Mouse (Mus musculus) cortical plate, adult 2 months (tissue): Measurements from ENCODE around the gene Ap4e1. TPM values are rescaled to one million over a fixed set of nuclear protein-coding genes. Genes with fewer than 3 reads are reported as not detected.

ENCODE experiments used
- H3K27ac ChIP-seq: fragments of 200-500 bp; 2 replicates; pipeline ENCODE4 v1.5.1; 2012; ENCODE audit warnings: low read length, control low read depth, inconsistent platforms; ENCODE audit not compliant: insufficient read depth
- H3K4me1 ChIP-seq: fragments of 200-500 bp; 2 replicates; pipeline ENCODE4 v1.6.1; 2011; ENCODE audit warnings: low read length; ENCODE audit not compliant: control insufficient read depth, insufficient read depth
- H3K4me3 ChIP-seq: fragments of 200-500 bp; 2 replicates; pipeline ENCODE4 v1.5.1; 2011; ENCODE audit warnings: mild to moderate bottlenecking, low read length, control low read depth; ENCODE audit not compliant: insufficient read depth
- CTCF ChIP-seq: fragments of 200-500 bp; IDR thresholded peaks from 2 replicates; pipeline ENCODE4 v1.5.1; 2011; ENCODE audit warnings: mild to moderate bottlenecking, control low read depth, low read length; ENCODE audit not compliant: insufficient read depth; ENCODE audit errors: extremely low read depth
- POLR2A ChIP-seq: fragments of 200-500 bp; IDR thresholded peaks from 2 replicates; pipeline ENCODE4 v1.6.1; 2011; ENCODE audit warnings: mild to moderate bottlenecking, low read length, control low read depth; ENCODE audit not compliant: insufficient read depth; ENCODE audit errors: extremely low read depth
- polyA plus RNA-seq: library from polyadenylated mRNA; depleted of rRNA; stranded (reverse); fragments of >200 nt; gene quantifications from 2 replicates; pipeline ENCODE4 v1.2.3, GENCODE M21; 2012

The Ap4e1 gene
- polyA plus RNA-seq, 1 experiment = 7.4 TPM

DNA sequence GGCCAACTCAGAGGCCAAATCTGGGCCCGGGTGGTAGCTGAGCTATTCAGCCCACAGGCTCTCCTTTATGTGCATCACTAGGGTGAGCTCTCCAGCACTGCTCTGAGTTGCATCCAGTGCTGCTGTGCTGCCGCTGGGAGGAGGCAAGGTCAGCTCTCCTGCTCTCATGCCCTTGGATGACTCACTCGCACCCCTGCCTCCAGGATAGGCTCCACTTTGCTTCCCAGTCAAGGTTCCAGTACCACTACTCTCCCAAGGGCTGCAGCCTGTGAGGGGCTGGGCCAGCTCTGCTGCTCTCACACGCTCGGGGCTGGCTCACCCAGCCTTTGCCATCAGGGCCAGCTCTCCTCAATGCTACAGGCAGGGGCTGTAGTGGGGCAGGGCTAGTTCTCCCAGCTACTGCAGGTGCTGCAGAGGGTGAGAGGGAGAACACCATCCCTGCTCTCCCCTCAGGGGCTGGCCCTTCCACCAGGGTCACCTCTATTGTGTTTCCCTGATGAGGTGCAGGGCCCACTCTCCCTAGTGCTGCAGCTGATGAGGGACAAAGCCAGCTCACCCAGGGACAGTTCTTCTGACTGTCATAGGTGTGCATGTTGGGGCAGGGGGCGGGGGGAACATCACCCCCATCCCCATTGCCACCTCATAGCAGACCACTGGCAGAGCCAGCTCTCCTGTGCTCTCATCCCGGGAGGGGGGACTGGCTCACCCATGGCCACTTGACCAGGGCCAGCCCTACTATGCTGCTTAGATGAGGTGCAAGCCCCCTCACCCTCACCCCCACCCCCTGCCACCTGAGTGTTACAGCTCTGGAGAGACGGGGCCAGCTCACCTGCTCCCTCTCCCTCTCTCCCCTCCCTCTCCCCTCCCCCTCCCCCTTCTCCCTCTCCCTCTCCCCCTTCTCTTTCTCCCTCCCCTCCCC lies 7.9 kb upstream of the Ap4e1 start:
- Histone ChIP-seq H3K4me3 (no peak overlapping the region), H3K27ac (no peak overlapping the region), H3K4me1 (no peaks in the 10 kb centered on the region)
- TF ChIP-seq POLR2A (no peak), CTCF (no peak)

- no peak overlapping the region for H3K27ac ChIP-seq
- no peaks in the 10 kb centered on the region for H3K4me1 ChIP-seq
- H3K4me3 ChIP-seq = no peak overlapping the region
- TF ChIP-seq POLR2A (no peak), CTCF (no peak)
Measured at GRCm38 (mm10) chr2:127004046-127004445, 4.5 kb upstream of the Ap4e1 start.

- Histone ChIP-seq H3K27ac (no peak overlapping the region), H3K4me3 (peak overlapping the region; percentile 24; the same call in 1 of the 2 replicates), H3K4me1 (peaks cover 2% of the 10 kb centered on the region; the same call in 1 of the 2 replicates)
- TF ChIP-seq CTCF (peak; percentile 49), POLR2A (no peak)
Measured at GRCm38 (mm10) chr2:127006634-127007370, 1.7 kb upstream of the Ap4e1 start.

- peaks cover 2% of the 10 kb centered on the region; the same call in 1 of the 2 replicates for H3K4me1 ChIP-seq
- H3K27ac ChIP-seq = no peak overlapping the region
- H3K4me3 ChIP-seq = no peak overlapping the region
- TF ChIP-seq CTCF = no peak
Measured at GRCm38 (mm10) chr2:127007509-127007908, 1.0 kb upstream of the Ap4e1 start.

- TF ChIP-seq POLR2A (no peak), CTCF (no peak)
- Histone ChIP-seq H3K27ac (no peak overlapping the region; the same call in 1 of the 2 replicates), H3K4me3 (no peak overlapping the region)
Measured at GRCm38 (mm10) chr2:127035006-127035605, 26.6 kb downstream of the Ap4e1 start.

GRCm38 (mm10) chr2:127037299-127037698 lies 28.8 kb downstream of the Ap4e1 start:
- no peak overlapping the region for H3K4me3 ChIP-seq
- TF ChIP-seq CTCF (no peak), POLR2A (no peak)
- H3K27ac ChIP-seq = no peak overlapping the region
- H3K4me1 ChIP-seq = peaks cover 3% of the 10 kb centered on the region

More at GRCm38 (mm10) chr2:127035006-127035605, 26.6 kb downstream of the Ap4e1 start:
- H3K4me1 ChIP-seq = peaks cover 3% of the 10 kb centered on the region

DNA sequence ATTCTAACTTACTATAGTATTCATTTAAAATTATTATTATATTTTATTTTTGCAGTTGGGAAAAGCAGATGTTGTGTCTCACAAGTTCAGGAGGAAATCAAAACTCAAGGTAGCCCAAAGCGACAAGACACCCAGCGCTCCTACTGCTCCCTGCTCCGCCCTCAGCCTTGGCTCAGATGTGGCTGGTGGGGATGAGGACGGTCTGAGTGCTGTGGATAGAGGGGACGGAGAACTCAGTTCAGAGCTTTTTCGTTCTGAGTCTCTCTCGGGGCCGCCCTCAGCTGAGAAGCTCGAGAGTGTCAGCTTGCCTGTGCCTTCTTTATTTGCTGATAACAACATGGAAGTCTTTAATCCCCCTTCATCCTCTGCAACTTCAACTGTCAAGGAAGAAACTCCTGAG lies 53.0 kb downstream of the Ap4e1 start:
- H3K27ac ChIP-seq = no peak overlapping the region
- no peak overlapping the region for H3K4me3 ChIP-seq
- TF ChIP-seq POLR2A = no peak
- no peak for TF ChIP-seq CTCF
- no peaks in the 10 kb centered on the region for H3K4me1 ChIP-seq

GRCm38 (mm10) chr2:127068806-127069205 lies 60.3 kb downstream of the Ap4e1 start:
- H3K4me3 ChIP-seq = no peak overlapping the region
- H3K27ac ChIP-seq = no peak overlapping the region
- TF ChIP-seq CTCF = no peak
- peaks cover 1% of the 10 kb centered on the region; the same call in 1 of the 2 replicates for H3K4me1 ChIP-seq

DNA sequence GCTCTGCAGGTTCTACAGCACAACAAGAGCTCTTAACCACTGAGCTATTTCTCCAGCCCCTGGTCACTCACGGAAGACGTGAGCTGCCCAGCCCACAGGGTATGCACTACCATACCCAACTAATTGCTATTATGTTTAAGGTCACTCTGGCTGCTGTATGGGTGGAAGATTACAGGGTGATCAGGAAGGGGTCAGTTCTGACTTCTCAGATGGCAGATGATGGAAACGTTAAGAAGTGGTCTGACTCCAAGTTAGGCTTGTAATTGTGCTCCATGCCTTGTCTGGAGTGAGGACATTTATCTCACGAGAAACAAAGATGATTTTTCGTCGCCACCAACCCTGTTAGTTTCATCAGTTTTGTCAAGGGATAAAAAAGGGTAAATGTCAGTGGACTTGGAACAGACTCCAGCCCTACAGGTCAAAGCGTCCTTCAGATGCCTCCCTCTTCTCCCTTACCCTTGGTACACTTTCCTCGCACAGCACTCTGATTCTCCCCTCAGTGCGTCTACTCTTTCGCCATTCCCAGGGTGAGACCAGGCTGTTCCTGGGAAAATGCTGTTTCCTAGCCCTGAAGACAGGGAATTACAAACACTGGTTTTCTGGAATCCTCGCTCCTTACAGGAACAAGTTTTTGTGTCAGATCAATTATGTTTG lies 61.4 kb downstream of the Ap4e1 start:
- TF ChIP-seq CTCF (no peak), POLR2A (no peak)
- H3K4me3 ChIP-seq = peak overlapping the region; percentile 48
- no peak overlapping the region for H3K27ac ChIP-seq
- H3K4me1 ChIP-seq = peaks cover 1% of the 10 kb centered on the region; the same call in 1 of the 2 replicates
